Mouse (Mus musculus) heart, embryonic 12.5 days (tissue): ENCODE measurements at regions not wholly inside any gene's neighbourhood (a gene's known extent, or its start where the extent isn't known, plus 50 kb on each side); places are given as distances from the start of the nearest gene placed in this dataset.

Experiments used
- ATAC-seq: fragments of 200-750 bp; cut with Nextera tagmentation; 2 replicates; pipeline ENCODE4 v1.8.0; 2017; ENCODE audit warnings: moderate TSS enrichment, moderate library complexity; ENCODE audit not compliant: insufficient number of reproducible peaks, low FRiP score
- H3K27ac ChIP-seq: fragments of 300-500 bp; sonication (generic); 2 replicates; pipeline ENCODE4 v1.5.1; 2016; ENCODE audit warnings: mild to moderate bottlenecking, moderate library complexity; ENCODE audit not compliant: poor library complexity, severe bottlenecking
- H3K27me3 ChIP-seq: fragments of 300-500 bp; sonication (generic); replicated peaks from 2 replicates; pipeline ENCODE4 v1.6.1; 2016; ENCODE audit warnings: mild to moderate bottlenecking, moderate library complexity
- H3K36me3 ChIP-seq: fragments of 300-500 bp; sonication (generic); 2 replicates; pipeline ENCODE4 v1.6.1; 2016; ENCODE audit warnings: mild to moderate bottlenecking, moderate library complexity
- H3K4me1 ChIP-seq: fragments of 300-500 bp; sonication (generic); replicated peaks from 2 replicates; pipeline ENCODE4 v1.6.1; 2016; ENCODE audit warnings: mild to moderate bottlenecking
- H3K4me2 ChIP-seq: fragments of 300-500 bp; sonication (generic); 2 replicates; pipeline ENCODE4 v1.6.1; 2016; ENCODE audit warnings: mild to moderate bottlenecking, moderate library complexity
- H3K4me3 ChIP-seq: fragments of 300-500 bp; sonication (generic); 2 replicates; pipeline ENCODE4 v1.5.1; 2016; ENCODE audit warnings: mild to moderate bottlenecking
- H3K9ac ChIP-seq: fragments of 300-500 bp; sonication (generic); 2 replicates; pipeline ENCODE4 v1.6.1; 2016; ENCODE audit warnings: mild to moderate bottlenecking, moderate library complexity
- H3K9me3 ChIP-seq: fragments of 300-500 bp; sonication (generic); replicated peaks from 2 replicates; pipeline ENCODE4 v1.6.1; 2016; ENCODE audit warnings: mild to moderate bottlenecking, moderate library complexity
- WGBS: fragments of 180-500 bp; shearing (Covaris S2); methylation state at CpG from one replicate; pipeline ENCODE4 v1.1.7; 2016; 5-methylcytosine and 5-hydroxymethylcytosine counted together

DNA sequence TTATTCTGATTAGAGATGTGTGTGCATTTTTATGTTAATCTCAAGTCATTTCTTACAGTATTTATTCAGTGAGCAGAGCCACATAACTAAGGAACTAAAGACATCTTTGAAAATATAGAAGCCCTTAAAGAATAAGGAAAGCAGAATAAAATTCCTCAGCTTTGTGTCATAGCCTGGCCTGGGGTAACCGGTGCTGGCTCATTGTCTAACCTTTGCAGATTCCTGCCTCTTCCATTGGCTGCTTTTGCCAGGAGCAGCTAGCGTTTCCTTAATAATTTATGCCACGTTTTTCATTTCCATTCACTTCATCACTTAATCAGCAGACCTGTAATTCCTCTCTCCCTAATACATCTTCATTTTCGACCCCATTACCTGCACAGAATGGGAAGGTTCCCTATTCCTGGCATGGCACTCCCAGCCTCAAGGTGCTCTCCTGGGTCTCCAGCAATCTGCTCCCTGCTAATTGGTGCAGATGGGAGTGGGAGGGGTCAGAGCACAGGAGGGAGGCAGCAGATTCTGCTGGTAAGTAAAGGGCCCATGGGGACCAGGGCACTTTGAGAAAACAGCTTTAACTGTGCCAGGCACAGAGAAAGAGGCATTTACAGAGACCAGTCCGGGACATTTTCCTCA is 413.1 kb downstream of the Stim2 start:
- WGBS: 57% methylated on average over 5 of the region's 5 CpGs
- H3K4me1 ChIP-seq: no peaks in the 10 kb centered on the region
- no peak overlapping the region for H3K4me3 ChIP-seq
- ATAC-seq: no peak
- H3K27me3 ChIP-seq: no peaks in the 10 kb centered on the region
- H3K36me3 ChIP-seq: no peaks in the 10 kb centered on the region
- H3K9ac ChIP-seq: no peak overlapping the region
- H3K9me3 ChIP-seq: no peaks in the 10 kb centered on the region
- no peak overlapping the region for H3K4me2 ChIP-seq
- H3K27ac ChIP-seq: no peak overlapping the region

DNA sequence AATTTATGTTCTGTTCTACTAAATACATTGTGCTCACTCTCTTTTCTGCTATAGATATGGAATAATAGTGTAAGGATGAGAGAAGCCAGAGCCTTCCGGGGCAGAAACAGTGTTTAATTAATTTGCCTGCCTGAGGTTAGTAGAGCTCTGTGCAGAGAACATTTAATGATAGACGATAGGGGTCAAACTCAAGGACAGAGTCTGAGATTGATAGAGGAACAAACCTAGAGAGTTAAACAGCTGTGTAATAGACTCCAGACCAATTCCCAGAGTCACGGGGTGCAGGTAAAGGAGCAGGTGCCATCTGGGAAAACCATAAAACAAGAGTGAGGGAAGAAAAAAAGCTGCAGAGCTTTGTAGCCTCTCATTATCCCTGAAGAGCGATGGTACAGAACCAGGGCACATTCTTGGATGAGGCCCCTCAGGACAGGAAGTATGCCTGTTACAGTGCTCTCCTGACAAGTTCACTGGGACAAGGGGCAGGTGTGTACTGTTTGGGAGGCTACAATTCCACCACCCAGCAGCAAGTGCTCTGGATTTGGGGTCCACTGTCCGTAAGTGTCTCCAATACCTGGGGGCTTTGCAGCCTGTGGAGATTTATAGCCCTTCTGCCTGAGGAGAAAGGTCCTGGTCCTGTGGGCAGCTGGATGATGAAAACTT is 421.6 kb downstream of the Stim2 start:
- Histone ChIP-seq H3K4me2 (no peak overlapping the region), H3K9ac (no peak overlapping the region), H3K27me3 (no peaks in the 10 kb centered on the region), H3K36me3 (no peaks in the 10 kb centered on the region), H3K4me1 (peaks cover 14% of the 10 kb centered on the region), H3K4me3 (no peak overlapping the region), H3K9me3 (no peaks in the 10 kb centered on the region), H3K27ac (peak overlapping the region; percentile 53; the same call in 1 of the 2 replicates)
- ATAC-seq: no peak
- whole genome bisulfite sequencing: 59% methylated on average over 5 of the region's 5 CpGs

DNA sequence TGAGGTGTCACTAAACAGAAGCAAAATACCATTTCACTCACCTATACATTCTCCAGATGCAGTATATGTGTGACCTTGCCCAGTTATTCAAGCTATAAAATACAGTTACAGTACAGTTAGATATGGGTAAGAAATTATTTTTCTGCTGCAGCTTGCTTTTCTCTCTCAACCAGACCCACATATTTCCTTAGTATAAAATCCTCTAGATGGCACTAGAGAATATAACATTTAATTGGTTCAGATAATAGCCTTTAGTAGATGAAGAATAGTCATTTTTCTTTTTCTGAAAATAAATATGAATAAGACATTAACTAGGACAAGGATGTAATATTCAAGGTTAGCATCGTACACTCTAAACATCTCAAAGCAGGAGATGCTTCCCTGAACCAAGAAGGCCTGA is 441.0 kb downstream of the Stim2 start:
- no peak for ATAC-seq
- Histone ChIP-seq H3K9ac (no peak overlapping the region), H3K4me2 (no peak overlapping the region), H3K9me3 (no peaks in the 10 kb centered on the region), H3K36me3 (no peaks in the 10 kb centered on the region), H3K27ac (no peak overlapping the region), H3K27me3 (no peaks in the 10 kb centered on the region), H3K4me3 (no peak overlapping the region), H3K4me1 (peaks cover 9% of the 10 kb centered on the region)
- 81% methylated on average over 1 of the region's 1 CpGs for WGBS

DNA sequence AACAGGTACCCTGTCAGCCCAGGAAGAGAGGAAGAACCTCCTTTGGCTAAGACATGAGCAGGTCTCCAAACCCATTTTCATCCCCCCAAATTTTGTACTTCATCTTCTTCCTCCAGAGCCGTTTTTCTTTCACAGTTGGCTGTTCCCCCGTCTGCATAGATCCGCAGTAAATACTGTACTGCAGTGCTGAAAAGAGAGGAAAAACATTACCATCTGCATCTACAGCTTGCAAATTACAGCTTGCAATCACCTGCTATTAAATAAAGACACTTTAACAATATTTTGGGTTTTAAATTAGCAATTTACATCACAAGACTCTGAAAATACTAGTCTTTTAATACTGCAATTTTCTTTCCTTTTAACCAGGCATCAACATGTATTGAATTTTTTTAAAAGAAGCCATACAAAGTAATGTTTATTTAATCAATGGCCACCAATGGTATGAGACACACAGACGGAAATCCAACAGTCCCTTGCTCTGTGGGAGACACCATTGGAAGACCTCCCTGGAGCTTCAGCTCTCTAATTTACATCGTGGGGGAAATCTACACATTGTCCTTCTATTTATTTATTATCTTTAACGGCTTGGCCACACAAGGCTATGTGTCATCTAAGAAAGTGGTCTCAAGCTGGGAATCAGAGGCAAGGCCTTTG is 442.6 kb downstream of the Stim2 start:
- Histone ChIP-seq H3K9ac (no peak overlapping the region), H3K27ac (no peak overlapping the region), H3K36me3 (no peaks in the 10 kb centered on the region), H3K9me3 (no peaks in the 10 kb centered on the region), H3K4me2 (no peak overlapping the region), H3K4me1 (peaks cover 10% of the 10 kb centered on the region), H3K27me3 (no peaks in the 10 kb centered on the region), H3K4me3 (no peak overlapping the region)
- no peak for ATAC-seq
- 62% methylated on average over 6 of the region's 6 CpGs for WGBS

DNA sequence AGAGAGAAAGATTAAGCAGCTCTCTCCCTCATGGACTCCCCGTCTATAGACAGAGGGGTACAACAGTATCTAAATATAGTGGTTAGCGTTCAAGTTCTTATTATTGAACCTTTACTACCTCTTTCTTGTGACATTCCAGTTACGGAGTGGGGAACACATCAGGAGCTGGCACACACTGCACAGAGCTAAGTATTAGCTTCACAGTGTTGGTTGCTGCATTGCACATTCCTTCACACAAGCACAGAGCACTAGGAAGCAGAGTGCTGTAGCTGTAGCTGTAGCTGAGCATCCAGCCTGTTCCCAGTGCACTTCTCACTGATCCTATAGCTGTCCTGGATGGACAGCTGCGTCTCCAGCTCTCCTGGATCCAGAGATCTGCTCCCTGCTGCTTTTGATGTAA is 443.3 kb downstream of the Stim2 start:
- Histone ChIP-seq H3K36me3 (no peaks in the 10 kb centered on the region), H3K4me2 (no peak overlapping the region), H3K9me3 (no peaks in the 10 kb centered on the region), H3K27ac (no peak overlapping the region), H3K4me3 (no peak overlapping the region), H3K4me1 (peaks cover 14% of the 10 kb centered on the region), H3K9ac (no peak overlapping the region), H3K27me3 (no peaks in the 10 kb centered on the region)
- 74% methylated on average over 4 of the region's 4 CpGs for WGBS
- no peak for ATAC-seq

DNA sequence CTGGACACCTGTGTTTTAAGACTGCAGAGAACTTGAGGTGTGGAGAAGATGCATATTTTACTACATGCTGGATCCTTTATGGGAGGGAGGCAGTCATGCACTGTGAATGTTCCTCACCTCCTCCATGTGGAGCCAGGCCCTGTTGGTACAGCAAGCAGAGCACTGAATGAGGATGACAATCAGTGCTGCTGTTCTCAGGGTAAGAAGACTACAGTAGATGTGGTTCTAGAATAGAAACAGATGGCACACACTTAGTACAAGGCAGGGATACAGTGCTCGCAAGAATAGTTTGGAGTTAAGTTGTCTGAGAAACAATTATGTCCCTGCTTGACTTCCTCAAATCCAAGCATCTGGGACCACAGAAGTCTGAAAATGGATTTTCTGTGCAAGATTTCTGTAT is 485.6 kb downstream of the Stim2 start:
- H3K9ac ChIP-seq: no peak overlapping the region
- no peak overlapping the region for H3K4me3 ChIP-seq
- H3K27ac ChIP-seq: no peak overlapping the region
- no peaks in the 10 kb centered on the region for H3K27me3 ChIP-seq
- no peaks in the 10 kb centered on the region for H3K9me3 ChIP-seq
- no peaks in the 10 kb centered on the region for H3K36me3 ChIP-seq
- H3K4me2 ChIP-seq: no peak overlapping the region
- H3K4me1 ChIP-seq: no peaks in the 10 kb centered on the region
- ATAC-seq: no peak
- WGBS: 84% methylated on average over 1 of the region's 1 CpGs
